Mouse (Mus musculus): ENCODE results near the gene 1700025C18Rik. TPM values are rescaled to one million over a fixed set of nuclear protein-coding genes. Genes with fewer than 3 reads are reported as not detected.

The 1700025C18Rik gene
- total RNA-seq, 2 experiments from 2014 or later = not detected

DNA sequence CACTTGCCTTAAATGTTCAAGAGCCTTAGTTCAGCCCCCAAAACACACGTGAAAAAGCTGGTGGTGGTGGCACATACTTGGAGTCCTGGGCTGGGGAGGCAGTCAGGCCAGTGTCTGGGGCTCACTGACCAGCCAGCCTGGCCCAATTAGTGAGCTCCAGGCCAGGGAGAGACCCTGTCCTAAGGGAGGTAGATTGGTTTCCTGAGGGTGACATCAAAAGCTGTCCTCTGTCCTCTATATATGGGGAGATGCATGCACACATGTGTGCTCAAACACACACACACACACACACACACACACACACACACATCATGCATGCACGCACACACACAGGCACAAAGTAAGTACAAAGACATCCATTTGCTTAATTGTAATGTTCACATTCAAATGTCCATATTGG is 46.8 kb downstream of the 1700025C18Rik start:
- ATAC-seq (replicated peaks; ENCODE audit: low FRiP score, poor library complexity, severe bottlenecking) = no peak

DNA sequence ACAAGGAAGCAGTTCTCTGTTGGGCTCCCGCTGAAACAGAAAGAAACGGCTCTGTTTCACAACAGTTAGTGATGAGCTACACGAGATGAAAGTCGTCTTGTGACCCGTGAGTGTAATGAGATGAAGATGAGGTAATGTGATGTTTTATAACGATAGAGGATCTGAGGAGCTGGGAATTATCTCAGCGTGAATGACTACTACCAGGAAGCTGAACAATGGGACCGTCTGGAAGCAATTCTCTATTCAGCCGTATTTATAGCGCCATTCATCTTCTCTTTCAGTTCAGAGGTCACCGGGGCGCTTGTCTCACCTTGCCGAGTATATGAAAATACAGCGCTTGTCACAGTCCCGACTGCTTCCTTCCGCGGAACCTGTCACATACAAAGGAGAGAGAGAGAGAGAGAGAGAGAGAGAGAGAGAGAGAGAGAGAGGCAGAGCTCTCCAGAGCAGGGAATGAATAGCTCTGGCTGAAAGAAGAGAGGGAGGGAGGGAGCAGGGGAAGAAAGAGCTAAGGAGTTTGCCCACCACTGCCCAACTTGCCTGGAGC is 47.4 kb downstream of the 1700025C18Rik start:
- ATAC-seq (replicated peaks; ENCODE audit: low FRiP score, poor library complexity, severe bottlenecking) = no peak

DNA sequence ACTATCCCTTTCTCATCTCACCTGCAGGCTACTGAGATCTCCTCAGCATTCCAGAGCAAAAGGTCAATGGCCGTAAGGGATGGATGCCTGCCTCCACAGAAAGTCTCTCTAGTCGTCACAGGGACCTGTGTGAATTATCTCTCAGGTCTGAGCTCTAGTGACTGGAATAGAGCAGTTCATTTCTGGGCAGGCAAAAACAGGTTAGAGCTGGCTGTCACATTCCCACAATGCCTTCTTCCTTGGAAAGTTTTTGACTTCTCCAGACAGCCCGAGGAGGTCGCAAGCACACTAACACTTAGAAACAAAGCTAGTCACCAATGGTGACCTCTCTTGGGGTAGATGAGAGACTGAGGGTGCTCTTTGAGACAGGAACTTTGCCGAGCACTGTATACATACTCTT is 48.4 kb downstream of the 1700025C18Rik start:
- no peak for ATAC-seq (replicated peaks; ENCODE audit: low FRiP score, poor library complexity, severe bottlenecking)

DNA sequence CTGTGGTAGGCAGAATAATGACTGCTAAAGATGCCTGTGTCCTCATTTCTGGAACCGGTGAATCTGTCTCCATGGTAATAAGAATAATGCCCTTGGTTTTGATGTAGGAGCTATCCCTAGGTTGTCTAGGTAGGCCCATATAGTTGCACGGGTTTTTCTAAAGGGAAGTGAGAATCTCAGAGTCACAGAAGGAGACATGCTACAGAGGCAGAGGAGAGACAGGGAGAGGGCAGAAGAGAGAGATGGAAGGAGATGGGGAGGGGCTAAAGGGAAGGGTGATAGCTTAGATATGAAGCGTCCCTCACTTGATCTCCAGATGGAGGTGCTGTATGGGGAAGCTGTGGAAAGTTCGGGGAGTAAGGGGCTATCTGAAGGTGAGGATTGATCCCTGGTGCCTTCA is 53.1 kb downstream of the 1700025C18Rik start:
- ATAC-seq (replicated peaks; ENCODE audit: low FRiP score, poor library complexity, severe bottlenecking) = no peak

DNA sequence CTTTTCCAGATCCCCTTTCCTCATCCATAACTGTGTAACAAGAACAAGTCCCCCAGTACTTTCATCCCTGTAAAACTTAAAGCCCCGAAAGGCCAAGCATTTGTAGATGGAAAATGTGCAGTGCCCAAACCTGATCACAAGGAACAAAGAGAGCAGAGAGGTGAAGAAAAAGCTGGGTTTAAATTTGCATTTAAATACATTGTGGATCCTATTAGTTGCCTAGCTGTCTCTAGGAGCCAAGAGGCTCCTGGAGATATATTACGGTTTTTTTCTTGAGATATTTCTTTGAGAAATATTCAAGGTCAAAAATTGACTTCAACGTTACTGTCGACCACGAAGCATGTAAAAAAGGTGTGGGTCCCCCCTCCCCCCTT is 55.5 kb downstream of the 1700025C18Rik start:
- no peak for ATAC-seq (replicated peaks; ENCODE audit: low FRiP score, poor library complexity, severe bottlenecking)

DNA sequence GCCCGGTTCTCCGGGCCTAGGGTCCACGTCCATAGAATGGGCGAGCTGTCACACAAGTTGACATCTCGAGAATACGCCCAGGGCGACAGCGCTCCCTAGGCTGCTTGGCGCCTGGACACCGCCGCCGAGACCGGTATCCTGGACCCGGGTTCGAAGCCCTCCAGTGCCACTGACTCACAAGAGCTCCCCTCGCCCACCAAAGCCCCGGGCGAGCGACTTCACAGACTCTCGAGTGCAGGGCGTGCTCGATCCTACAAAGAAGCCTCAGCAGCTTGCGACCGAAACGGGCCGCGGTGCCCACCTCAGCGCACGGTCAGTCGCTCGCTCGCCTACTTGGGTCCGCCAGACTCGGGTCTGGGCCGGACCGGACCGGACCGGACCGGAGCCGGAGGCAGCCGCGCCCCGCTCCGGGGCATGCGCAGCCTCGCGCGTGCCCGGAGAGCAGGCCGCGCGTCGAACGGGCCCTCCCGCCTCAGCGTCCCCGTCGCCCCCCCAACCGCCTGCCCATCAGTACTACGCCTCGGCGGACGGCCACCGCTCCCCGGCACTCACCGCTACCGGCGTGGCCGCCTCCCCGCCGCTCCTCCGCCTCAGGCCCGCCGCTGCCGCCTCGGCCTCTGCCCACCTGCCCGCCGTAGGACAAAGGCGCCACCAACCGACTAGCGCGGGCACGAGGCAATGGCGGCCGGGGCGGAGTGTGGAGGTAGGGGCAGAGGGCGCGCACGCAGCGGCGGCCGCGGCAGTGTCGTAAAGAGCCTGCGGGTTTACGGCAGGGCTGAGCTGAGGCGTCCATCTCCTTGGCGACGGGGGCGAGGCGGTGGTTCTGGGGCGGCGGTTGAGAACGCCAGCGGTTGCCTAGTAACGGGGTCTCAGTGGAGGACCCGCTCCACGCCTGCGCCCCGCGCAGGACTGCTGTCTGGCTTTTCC is 56.2 kb downstream of the 1700025C18Rik start, which contains the start of gene Ncoa5:
Gene Ncoa5 (minus strand): TSS at position 737 of the 927 bp plus-strand sequence.
- peak; percentile 96 for ATAC-seq (replicated peaks; ENCODE audit: low FRiP score, poor library complexity, severe bottlenecking)

DNA sequence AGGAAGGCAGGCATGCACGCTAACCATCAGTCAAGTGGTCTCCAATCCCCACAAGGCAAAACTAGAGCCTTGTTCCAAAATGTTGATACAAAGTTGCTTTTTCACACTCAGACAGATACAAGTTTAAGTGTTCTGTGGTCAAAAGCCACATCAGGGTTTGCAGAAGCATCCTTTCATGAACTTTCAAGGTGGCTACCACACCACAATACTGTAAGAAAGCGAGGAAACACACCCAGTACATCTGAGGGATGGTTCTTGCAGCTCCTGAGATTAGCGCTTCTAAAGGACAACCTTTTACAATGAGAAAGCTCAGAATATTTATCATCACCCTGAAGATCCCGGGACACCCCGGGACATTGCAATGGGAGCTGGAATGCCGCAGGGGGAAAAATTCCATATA is 57.2 kb downstream of the 1700025C18Rik start:
- ATAC-seq (replicated peaks; ENCODE audit: low FRiP score, poor library complexity, severe bottlenecking) = no peak

DNA sequence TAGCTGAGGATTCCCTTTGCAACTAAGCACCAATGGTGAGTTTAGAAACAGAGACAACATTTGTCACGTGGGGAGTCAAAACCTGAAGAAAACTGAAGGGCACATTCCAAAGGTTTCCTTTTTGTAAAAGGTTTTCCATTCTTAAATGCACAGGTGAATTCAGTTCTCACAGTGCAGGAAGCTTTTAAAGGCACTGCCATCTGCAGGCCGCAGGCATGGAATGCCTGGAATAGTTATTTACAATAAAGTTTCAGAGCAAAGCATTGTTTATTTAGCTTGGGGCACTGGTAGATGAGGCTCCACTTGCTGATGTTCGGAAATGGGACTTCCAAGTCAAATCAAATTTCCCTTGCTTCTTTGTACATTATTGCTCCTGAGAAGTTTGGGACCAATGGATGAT is 58.0 kb downstream of the 1700025C18Rik start:
- no peak for ATAC-seq (replicated peaks; ENCODE audit: low FRiP score, poor library complexity, severe bottlenecking)

Other genes with a start within 250 kb of the 1700025C18Rik start
- gene Pltp, start 233.0 kb downstream of the 1700025C18Rik start, total RNA-seq (2015; ENCODE audit: low replicate concordance) = 1.3 and 5.0 TPM in 2 replicates
- 0.23 TPM in 1 of 2 replicates, not detected in the other for gene Pltp, start 233.0 kb downstream of the 1700025C18Rik start, total RNA-seq (2017; ENCODE audit: low replicate concordance)
- gene Pcif1, start 211.4 kb downstream of the 1700025C18Rik start, total RNA-seq (2015; ENCODE audit: low replicate concordance) = 57.7 and 71.3 TPM in 2 replicates
- 36.3 and 42.7 TPM in 2 replicates for gene Pcif1, start 211.4 kb downstream of the 1700025C18Rik start, total RNA-seq (2017; ENCODE audit: low replicate concordance)
- 25.2 and 25.6 TPM in 2 replicates for gene Zfp335, start 179.0 kb downstream of the 1700025C18Rik start, total RNA-seq (2015; ENCODE audit: low replicate concordance)
- gene Zfp335, start 179.0 kb downstream of the 1700025C18Rik start, total RNA-seq (2017; ENCODE audit: low replicate concordance) = 14.9 and 16.3 TPM in 2 replicates
- gene Mmp9, start 150.0 kb downstream of the 1700025C18Rik start, total RNA-seq (2015; ENCODE audit: low replicate concordance) = 41.1 and 44.7 TPM in 2 replicates
- gene Mmp9, start 150.0 kb downstream of the 1700025C18Rik start, total RNA-seq (2017; ENCODE audit: low replicate concordance) = 21.5 and 25.3 TPM in 2 replicates
- gene Slc12a5, start 129.9 kb downstream of the 1700025C18Rik start, total RNA-seq (2015; ENCODE audit: low replicate concordance) = not detected in 2 replicates
- not detected in 2 replicates for gene Slc12a5, start 129.9 kb downstream of the 1700025C18Rik start, total RNA-seq (2017; ENCODE audit: low replicate concordance)
- gene Ncoa5, start 55.9 kb downstream of the 1700025C18Rik start, total RNA-seq (2015; ENCODE audit: low replicate concordance) = 8.4 and 9.0 TPM in 2 replicates
- 13.5 and 20.0 TPM in 2 replicates for gene Ncoa5, start 55.9 kb downstream of the 1700025C18Rik start, total RNA-seq (2017; ENCODE audit: low replicate concordance)
- gene Cd40, start 35.1 kb downstream of the 1700025C18Rik start, total RNA-seq (2015; ENCODE audit: low replicate concordance) = 5.0 TPM in 1 of 2 replicates, not detected in the other
- 0.08 and 3.6 TPM in 2 replicates for gene Cd40, start 35.1 kb downstream of the 1700025C18Rik start, total RNA-seq (2017; ENCODE audit: low replicate concordance)
- not detected in 2 replicates for gene Cdh22, start 144.1 kb upstream of the 1700025C18Rik start, total RNA-seq (2015; ENCODE audit: low replicate concordance)
- gene Cdh22, start 144.1 kb upstream of the 1700025C18Rik start, total RNA-seq (2017; ENCODE audit: low replicate concordance) = not detected in 2 replicates
- 11.9 and 18.0 TPM in 2 replicates for gene Slc35c2, start 197.1 kb upstream of the 1700025C18Rik start, total RNA-seq (2015; ENCODE audit: low replicate concordance)
- gene Slc35c2, start 197.1 kb upstream of the 1700025C18Rik start, total RNA-seq (2017; ENCODE audit: low replicate concordance) = 5.2 and 10.5 TPM in 2 replicates
- 16.3 and 25.9 TPM in 2 replicates for gene Elmo2, start 235.7 kb upstream of the 1700025C18Rik start, total RNA-seq (2015; ENCODE audit: low replicate concordance)
- gene Elmo2, start 235.7 kb upstream of the 1700025C18Rik start, total RNA-seq (2017; ENCODE audit: low replicate concordance) = 8.6 and 13.1 TPM in 2 replicates